Mouse (Mus musculus) forebrain, embryonic 11.5 days (tissue): ENCODE data around the gene Smco3. TPM values are rescaled to one million over a fixed set of nuclear protein-coding genes. Genes with fewer than 3 reads are reported as not detected.
"Not testable (repeated sequence)": the region's sequence is repeated elsewhere in the genome, so short reads cannot be mapped to it uniquely, and the experiment has no call there.

Source experiments
- ATAC-seq: fragments of 200-750 bp; cut with Nextera tagmentation; replicated peaks from 2 replicates; pipeline ENCODE4 v1.8.0; 2017; ENCODE audit warnings: moderate TSS enrichment; ENCODE audit not compliant: low FRiP score
- DNase-seq: peaks from one replicate; pipeline ENCODE4 v3.0.0-alpha.2; 2017; ENCODE audit warnings: low spot score
- H3K27ac ChIP-seq: fragments of 300-500 bp; sonication (generic); 2 replicates; pipeline ENCODE4 v1.5.1; 2014; ENCODE audit warnings: low read depth, low read length
- H3K27me3 ChIP-seq: fragments of 300-500 bp; sonication (generic); 2 replicates; pipeline ENCODE4 v1.6.1; 2014; ENCODE audit warnings: mild to moderate bottlenecking, low read length, mixed read lengths; ENCODE audit not compliant: control insufficient read depth, insufficient read depth
- H3K36me3 ChIP-seq: fragments of 300-500 bp; sonication (generic); 2 replicates; pipeline ENCODE4 v1.6.1; 2014; ENCODE audit warnings: mild to moderate bottlenecking, low read length, moderate library complexity, mixed read lengths; ENCODE audit not compliant: control insufficient read depth, insufficient read depth
- H3K4me1 ChIP-seq: fragments of 300-500 bp; sonication (generic); replicated peaks from 2 replicates; pipeline ENCODE4 v1.6.1; 2014; ENCODE audit warnings: low read length, mixed read lengths; ENCODE audit not compliant: control insufficient read depth, insufficient read depth
- H3K4me2 ChIP-seq: fragments of 300-500 bp; sonication (generic); 2 replicates; pipeline ENCODE4 v1.6.1; 2014; ENCODE audit warnings: low read depth, mild to moderate bottlenecking, low read length, moderate library complexity, mixed read lengths; ENCODE audit not compliant: severe bottlenecking
- H3K4me3 ChIP-seq: fragments of 300-500 bp; sonication (generic); 2 replicates; pipeline ENCODE4 v1.5.1; 2014; ENCODE audit warnings: low read depth, low read length
- H3K9ac ChIP-seq: fragments of 300-500 bp; sonication (generic); 2 replicates; pipeline ENCODE4 v1.6.1; 2014; ENCODE audit warnings: low read length
- H3K9me3 ChIP-seq: fragments of 300-500 bp; sonication (generic); 2 replicates; pipeline ENCODE4 v1.6.1; 2016; ENCODE audit warnings: low read length, mixed read lengths; ENCODE audit not compliant: control insufficient read depth
- WGBS: fragments of 180-500 bp; shearing (Covaris S2); extraction: QIAGEN DNeasy Blood & Tissue Kit; methylation state at CpG from one replicate; pipeline ENCODE4 v1.1.7; 2014; 5-methylcytosine and 5-hydroxymethylcytosine counted together
- polyA plus RNA-seq: library from polyadenylated mRNA; unstranded; fragments of >200 nt; fragmentation: Nextera tagmentation; extraction: Ambion mirVana; gene quantifications from 2 replicates; pipeline ENCODE4 v1.2.1, GENCODE M21; 2014

The Smco3 gene
- polyA plus RNA-seq, 1 experiment from 2014 or later: not detected

GRCm38 (mm10) chr6:136797874-136798693 is 37.2 kb downstream of the Smco3 start:
- DNase-seq, H3K27me3 ChIP-seq, H3K9me3 ChIP-seq, H3K9ac ChIP-seq, H3K4me3 ChIP-seq, ATAC-seq, H3K36me3 ChIP-seq, H3K27ac ChIP-seq, H3K4me2 ChIP-seq, H3K4me1 ChIP-seq: not testable (repeated sequence)
- 90% methylated on average over 3 of the region's 3 CpGs for WGBS

- H3K9me3 ChIP-seq: no peaks in the 10 kb centered on the region
- H3K9ac ChIP-seq: no peak overlapping the region
- WGBS: 60% methylated on average over 6 of the region's 6 CpGs
- no peak overlapping the region for H3K4me2 ChIP-seq
- ATAC-seq (no peak), DNase-seq (no peak)
- H3K4me3 ChIP-seq: no peak overlapping the region
- H3K4me1 ChIP-seq: peaks cover 3% of the 10 kb centered on the region; the same call in 1 of the 2 replicates
- no peaks in the 10 kb centered on the region for H3K36me3 ChIP-seq
- no peaks in the 10 kb centered on the region; the same call in 1 of the 2 replicates for H3K27me3 ChIP-seq
- no peak overlapping the region for H3K27ac ChIP-seq
Measured at GRCm38 (mm10) chr6:136795850-136796249, 39.4 kb downstream of the Smco3 start.

GRCm38 (mm10) chr6:136795110-136795509 is 40.1 kb downstream of the Smco3 start:
- Histone ChIP-seq H3K27me3 (no peaks in the 10 kb centered on the region; the same call in 1 of the 2 replicates), H3K4me1 (peaks cover 3% of the 10 kb centered on the region; the same call in 1 of the 2 replicates), H3K36me3 (no peaks in the 10 kb centered on the region), H3K9me3 (no peaks in the 10 kb centered on the region), H3K4me3 (no peak overlapping the region), H3K4me2 (no peak overlapping the region), H3K9ac (no peak overlapping the region), H3K27ac (no peak overlapping the region)
- WGBS: 68% methylated on average over 1 of the region's 1 CpGs
- DNase-seq (no peak), ATAC-seq (no peak)

GRCm38 (mm10) chr6:136793831-136794525 is 41.3 kb downstream of the Smco3 start:
- Histone ChIP-seq H3K9me3 (no peaks in the 10 kb centered on the region), H3K27ac (no peak overlapping the region), H3K36me3 (no peaks in the 10 kb centered on the region), H3K4me2 (peak overlapping the region; percentile 63), H3K27me3 (no peaks in the 10 kb centered on the region; the same call in 1 of the 2 replicates), H3K9ac (peak overlapping the region; percentile 41), H3K4me3 (peak overlapping the region; percentile 28), H3K4me1 (peaks cover 3% of the 10 kb centered on the region; the same call in 1 of the 2 replicates)
- WGBS: under 1% methylated on average over 24 of the region's 24 CpGs
- DNase-seq (no peak), ATAC-seq (peak; percentile 49; the same call in 1 of the 2 replicates)

- H3K9ac ChIP-seq: peak overlapping the region; percentile 41
- peak; percentile 34; the same call in 1 of the 2 replicates for ATAC-seq
- no peak for DNase-seq
- no peak overlapping the region for H3K27ac ChIP-seq
- WGBS: 31% methylated on average over 16 of the region's 16 CpGs
- peak overlapping the region; percentile 28 for H3K4me3 ChIP-seq
- H3K4me1 ChIP-seq: peaks cover 3% of the 10 kb centered on the region; the same call in 1 of the 2 replicates
- peak overlapping the region; percentile 63 for H3K4me2 ChIP-seq
- no peaks in the 10 kb centered on the region for H3K9me3 ChIP-seq
- no peaks in the 10 kb centered on the region for H3K36me3 ChIP-seq
- H3K27me3 ChIP-seq: no peaks in the 10 kb centered on the region; the same call in 1 of the 2 replicates
Measured at GRCm38 (mm10) chr6:136792884-136793758, 42.1 kb downstream of the Smco3 start.

GRCm38 (mm10) chr6:136789391-136789971 is 45.8 kb downstream of the Smco3 start:
- Histone ChIP-seq H3K9me3 (no peaks in the 10 kb centered on the region), H3K36me3 (no peaks in the 10 kb centered on the region), H3K4me1 (peaks cover 3% of the 10 kb centered on the region; the same call in 1 of the 2 replicates), H3K27me3 (no peaks in the 10 kb centered on the region; the same call in 1 of the 2 replicates), H3K4me2 (no peak overlapping the region), H3K27ac (no peak overlapping the region), H3K4me3 (no peak overlapping the region), H3K9ac (no peak overlapping the region)
- DNase-seq (no peak), ATAC-seq (no peak)
- 80% methylated on average over 5 of the region's 5 CpGs for WGBS

GRCm38 (mm10) chr6:136782761-136783160 is 52.5 kb downstream of the Smco3 start:
- Histone ChIP-seq H3K36me3 (no peaks in the 10 kb centered on the region), H3K9ac (no peak overlapping the region), H3K9me3 (no peaks in the 10 kb centered on the region), H3K4me1 (no peaks in the 10 kb centered on the region), H3K27ac (no peak overlapping the region), H3K4me3 (no peak overlapping the region), H3K27me3 (no peaks in the 10 kb centered on the region), H3K4me2 (no peak overlapping the region)
- WGBS: 84% methylated on average over 9 of the region's 9 CpGs
- no peak for DNase-seq
- no peak for ATAC-seq

GRCm38 (mm10) chr6:136782146-136782545 is 53.1 kb downstream of the Smco3 start:
- no peaks in the 10 kb centered on the region for H3K9me3 ChIP-seq
- no peak overlapping the region for H3K4me2 ChIP-seq
- WGBS: 82% methylated on average over 12 of the region's 12 CpGs
- H3K9ac ChIP-seq: no peak overlapping the region
- DNase-seq (no peak), ATAC-seq (no peak)
- H3K27me3 ChIP-seq: no peaks in the 10 kb centered on the region
- no peaks in the 10 kb centered on the region for H3K36me3 ChIP-seq
- H3K4me3 ChIP-seq: no peak overlapping the region
- no peaks in the 10 kb centered on the region for H3K4me1 ChIP-seq
- H3K27ac ChIP-seq: no peak overlapping the region
